Comparison of ENCODE assay signal across 8 mouse cellular contexts in genomic region chr7:143094592-143095553, GRCm38 (mm10). TPM values are rescaled to one million over a fixed set of nuclear protein-coding genes. Genes with fewer than 3 reads are reported as not detected.
DNase-seq lines count a peak whose midpoint lies in the region; ATAC-seq and TF ChIP-seq lines count a peak whose summit lies in the region.

Gene Trpm5 (minus strand): TSS chr7:143094642.

- H3K9ac ChIP-seq in kidney, embryonic 14.5 days (ENCODE audit: low read depth, low read length) = no peak within 1 kb of the TSS
- H3K9ac ChIP-seq in liver, postnatal 0 days (replicated peaks) = no peak within 1 kb of the TSS

- H3K27ac ChIP-seq in kidney, embryonic 14.5 days (ENCODE audit: low read depth, low read length) = no peak within 1 kb of the TSS
- H3K27ac ChIP-seq in liver, postnatal 0 days (ENCODE audit: low read depth) = no peak within 1 kb of the TSS
- no peak within 1 kb of the TSS for H3K27ac ChIP-seq in small intestine, adult 2 months (ENCODE audit: insufficient read depth, low read depth, low read length)

- peak; percentile 72 for ATAC-seq in kidney, embryonic 14.5 days (ENCODE audit: low FRiP score, low TSS enrichment)
- ATAC-seq in liver, postnatal 0 days = no peak

- no peak for TF ChIP-seq POLR2A in small intestine, adult 2 months (IDR thresholded peaks at IDR 0.05; ENCODE audit: low read depth, low read length)

- no peaks in the 10 kb centered on the region for H3K9me3 ChIP-seq in kidney, embryonic 14.5 days (ENCODE audit: control insufficient read depth, low read length)
- no peaks in the 10 kb centered on the region for H3K9me3 ChIP-seq in liver, postnatal 0 days (ENCODE audit: low read length)

- H3K27me3 ChIP-seq in kidney, embryonic 14.5 days (ENCODE audit: control insufficient read depth, insufficient read depth, low read length) = no peaks in the 10 kb centered on the region; the same call in 1 of the 2 replicates
- H3K27me3 ChIP-seq in liver, postnatal 0 days (ENCODE audit: insufficient read depth, low read length) = 0 out of 2 replicates have a peak, but pooled peaks cover 7% of the 10 kb centered on the region
- H3K27me3 ChIP-seq in small intestine, adult 2 months (ENCODE audit: control insufficient read depth, insufficient read depth, low read length) = no peaks in the 10 kb centered on the region

- H3K4me3 ChIP-seq in kidney, embryonic 14.5 days (ENCODE audit: low read length) = no peak within 1 kb of the TSS
- no peak within 1 kb of the TSS for H3K4me3 ChIP-seq in liver, postnatal 0 days (ENCODE audit: low read depth, low read length)
- no peak within 1 kb of the TSS for H3K4me3 ChIP-seq in small intestine, adult 2 months (ENCODE audit: low read depth, low read length)

- H3K36me3 ChIP-seq in kidney, embryonic 14.5 days (ENCODE audit: control insufficient read depth, insufficient read depth, low read length) = no peaks in the 10 kb centered on the region
- no peaks in the 10 kb centered on the region for H3K36me3 ChIP-seq in liver, postnatal 0 days (replicated peaks; ENCODE audit: insufficient read depth, low read length)
- no peaks in the 10 kb centered on the region for H3K36me3 ChIP-seq in small intestine, adult 2 months (ENCODE audit: control insufficient read depth, insufficient read depth, low read length)

- WGBS in kidney, embryonic 14.5 days = 42% methylated on average over 10 of the region's 10 CpGs
- WGBS in liver, postnatal 0 days (ENCODE audit: insufficient replicate concordance) = 42% methylated on average over 10 of the region's 10 CpGs
- WGBS in small intestine, adult 2 months = 40% methylated on average over 10 of the region's 10 CpGs

- TF ChIP-seq EP300 in liver, postnatal 0 days (IDR thresholded peaks at IDR 0.05; ENCODE audit: low read depth) = no peak

- H3K4me1 ChIP-seq in kidney, embryonic 14.5 days (ENCODE audit: control insufficient read depth, insufficient read depth, low read length) = no peaks in the 10 kb centered on the region
- no peaks in the 10 kb centered on the region for H3K4me1 ChIP-seq in liver, postnatal 0 days (ENCODE audit: insufficient read depth)
- H3K4me1 ChIP-seq in small intestine, adult 2 months (ENCODE audit: control insufficient read depth, insufficient read depth, insufficient read length, low read length) = peaks cover 4% of the 10 kb centered on the region; the same call in 1 of the 2 replicates

- H3K4me2 ChIP-seq in kidney, embryonic 14.5 days (replicated peaks; ENCODE audit: low read depth, low read length) = no peak within 1 kb of the TSS
- H3K4me2 ChIP-seq in liver, postnatal 0 days (ENCODE audit: low read depth, low read length) = no peak within 1 kb of the TSS

- TF ChIP-seq CTCF in liver, postnatal 0 days (IDR thresholded peaks at IDR 0.05; ENCODE audit: low read depth) = peak; percentile 85
- TF ChIP-seq CTCF in small intestine, adult 2 months (IDR thresholded peaks at IDR 0.05; ENCODE audit: extremely low read depth, insufficient read length, insufficient replicate concordance, low read depth, low read length) = peak; percentile 87; the same call in 1 of the 2 replicates

- peak; percentile 67 to 91 for DNase-seq in adrenal gland, adult (ENCODE audit: inconsistent age in 2 of 2, low spot score in 1 of 2)
- no peak for DNase-seq in adrenal gland, adult 8-10 months
- peak; percentile 41 for DNase-seq in CD4-positive helper T cell, adult 2 months (ENCODE audit: low read depth, low spot score)
- peak; percentile 48 for DNase-seq in cerebellum, adult 8-10 months
- DNase-seq in gastrocnemius, postnatal 4 days (ENCODE audit: low spot score in 2 of 2) = peak; percentile 60 to 73
- peak; percentile 72 for DNase-seq in liver, postnatal 0 days

RNA-seq across cellular contexts. Expression of gene Trpm5, which starts in this region (rescaled TPM):
- total RNA-seq in adrenal gland, adult 8-10 months (2022) = under 1 TPM; 0.17 to 0.32 (median 0.27) TPM
- 10 to 100 TPM in 1 of 2 experiments, 1 to 10 TPM in 1; 10.0 to 10.3 TPM for total RNA-seq in gastrocnemius, postnatal 4 days (2021)
- polyA plus RNA-seq in kidney, embryonic 14.5 days (2014; fragmentation: Nextera tagmentation; extraction: Ambion mirVana) = 4.4 and 4.9 TPM in 2 replicates
- polyA plus RNA-seq in liver, postnatal 0 days (2015; fragmentation: Nextera tagmentation; extraction: Ambion mirVana) = 0.13 and 0.42 TPM in 2 replicates
- 11.9 and 13.1 TPM in 2 replicates for polyA plus RNA-seq in small intestine, adult 2 months (2012; rRNA removed)

Comparison
In these comparisons a context has a peak if more than half of its experiments do, and no peak if none do; other contexts are left out.
1. RNA of gene Trpm5 (total RNA-seq): 10.0 to 10.3 TPM in gastrocnemius, postnatal 4 days; 0.17 to 0.32 TPM in adrenal gland, adult 8-10 months; every median in the first group is over 4 times any median in the second.
2. Peak in DNase-seq in liver, postnatal 0 days; RNA of the gene not detected or under 1 TPM.